Mouse (Mus musculus) kidney, adult 9 months (tissue): ENCODE data around the gene Tex101.
"Not testable (repeated sequence)": the region's sequence is repeated elsewhere in the genome, so short reads cannot be mapped to it uniquely, and the experiment has no call there.

Experiments
- DNase-seq: peaks from one replicate; pipeline ENCODE4 v3.0.0; 2022

Gene Tex101

GRCm38 (mm10) chr7:24676575-24676974 is at the start of gene Tex101:
Gene Tex101, minus strand, starts transcription at chr7:24676675.
- no peak for DNase-seq

- DNase-seq: no peak
Measured at GRCm38 (mm10) chr7:24715039-24715438, 38.6 kb upstream of the Tex101 start.

DNA sequence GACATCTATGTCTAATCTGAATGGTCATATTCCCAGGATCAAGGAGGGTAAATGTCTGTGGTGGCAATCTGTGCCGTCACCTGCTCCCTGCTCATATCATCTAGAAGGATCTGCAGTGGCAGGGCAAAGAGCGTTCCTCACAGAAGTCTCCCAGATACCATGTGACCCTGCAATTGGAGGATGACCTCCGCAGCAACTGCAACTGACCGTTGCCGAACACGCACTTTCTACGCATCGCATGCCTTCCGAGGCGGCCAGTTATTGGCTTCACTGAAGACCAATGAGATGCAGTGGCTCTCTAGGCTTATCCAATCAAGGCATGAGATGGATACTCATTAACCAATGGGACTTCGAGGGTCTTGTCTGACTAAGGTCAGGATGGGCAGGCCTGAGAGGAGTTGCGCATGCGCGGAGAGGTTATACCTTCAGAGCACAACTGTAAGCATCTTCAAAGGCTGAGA is 32.4 kb upstream of the Tex101 start, which contains the start of gene BC049730:
TSS of gene BC049730 (plus strand) at position 411 of the 461 bp plus-strand sequence.
- no peak for DNase-seq

GRCm38 (mm10) chr7:24702841-24703240 is 26.4 kb upstream of the Tex101 start:
- DNase-seq: not testable (repeated sequence)

GRCm38 (mm10) chr7:24697891-24698290 is 21.4 kb upstream of the Tex101 start:
- DNase-seq: not testable (repeated sequence)

- DNase-seq: not testable (repeated sequence)
Measured at GRCm38 (mm10) chr7:24692693-24693092, 16.2 kb upstream of the Tex101 start.

- not testable (repeated sequence) for DNase-seq
Measured at GRCm38 (mm10) chr7:24687519-24687918, 11.0 kb upstream of the Tex101 start.

GRCm38 (mm10) chr7:24684121-24684520 is 7.6 kb upstream of the Tex101 start:
- DNase-seq: not testable (repeated sequence)

DNA sequence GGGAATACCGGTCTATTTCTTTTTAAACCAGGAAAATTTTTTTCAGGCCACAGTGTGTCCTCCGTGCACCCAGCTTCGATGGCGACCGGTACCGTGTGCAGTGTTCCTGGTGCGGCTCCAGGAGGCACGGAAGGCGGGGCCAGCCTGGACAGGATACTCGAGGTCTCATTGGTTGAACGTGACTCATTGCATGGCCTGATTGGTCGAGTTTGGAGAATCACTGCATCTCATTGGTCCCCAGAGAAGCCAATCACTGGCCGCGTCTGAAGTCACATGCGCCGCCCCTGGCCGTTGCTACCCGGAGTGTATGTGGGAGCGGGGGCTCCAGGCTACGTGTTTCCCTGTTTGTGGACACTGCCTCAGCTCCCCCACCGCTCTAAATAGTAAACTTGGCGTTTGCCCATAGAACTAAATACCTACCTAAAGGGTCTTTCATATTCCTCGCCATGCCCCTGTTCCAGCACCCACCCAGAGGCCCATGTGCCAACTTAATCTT is 4.5 kb downstream of the Tex101 start:
- DNase-seq: no peak

DNA sequence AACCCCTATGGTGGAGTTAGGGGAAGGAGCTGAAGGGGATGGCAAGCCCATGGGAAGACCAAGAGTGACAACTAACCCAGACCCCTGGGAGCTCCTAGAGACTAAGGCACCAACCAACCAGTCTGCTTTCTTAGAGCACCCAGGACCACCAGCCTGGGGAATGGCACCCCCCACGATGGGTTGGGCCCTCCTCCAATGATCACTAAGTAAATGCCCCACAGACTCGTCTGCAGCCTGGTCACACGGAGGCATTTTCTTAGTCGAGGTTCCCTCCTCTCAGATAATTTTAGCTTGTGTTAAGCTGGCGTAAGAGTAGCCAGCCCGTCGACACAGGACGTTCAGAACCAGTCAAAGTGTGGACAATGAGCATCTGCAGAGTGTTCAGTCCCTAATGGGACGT is 11.5 kb downstream of the Tex101 start:
- no peak for DNase-seq

DNA sequence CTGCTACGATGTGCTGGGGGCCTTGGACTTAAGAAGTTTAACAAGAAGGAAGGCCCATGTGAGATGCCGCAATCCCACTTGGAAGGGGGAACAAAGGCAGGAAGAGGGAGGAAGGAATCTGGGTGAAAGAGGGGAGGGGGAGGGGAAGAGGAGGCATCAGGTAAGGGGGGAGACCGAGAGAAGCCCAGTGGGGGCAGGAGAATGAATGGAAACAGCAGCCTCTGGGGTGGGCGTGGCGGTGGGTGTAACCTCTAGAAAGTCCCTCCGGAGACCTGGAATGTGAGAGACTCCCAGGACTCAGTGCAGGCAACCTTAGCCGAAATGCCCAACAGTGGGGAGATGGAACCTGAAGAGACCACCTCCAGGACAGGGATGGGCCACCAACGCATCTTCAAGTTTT is 12.2 kb downstream of the Tex101 start:
- no peak for DNase-seq

DNA sequence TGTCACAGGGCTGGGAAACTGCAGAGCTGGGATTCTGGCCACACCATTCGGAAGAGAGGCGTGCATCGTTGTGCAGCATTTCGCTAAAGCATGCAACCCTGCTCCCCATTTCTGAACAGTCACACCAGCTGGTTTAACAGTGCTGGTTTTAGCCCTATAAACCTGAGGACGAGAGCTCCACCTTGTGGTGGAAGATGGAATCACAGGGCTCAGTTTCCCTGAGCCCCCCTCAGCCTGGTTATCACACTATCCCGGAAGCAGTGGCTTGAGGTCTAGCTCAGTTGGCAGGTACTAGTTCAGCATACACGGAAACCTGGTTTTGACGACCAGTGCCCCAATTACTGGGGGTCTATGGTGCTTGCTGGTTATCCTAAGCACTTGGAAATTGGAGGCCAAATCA is 13.9 kb downstream of the Tex101 start:
- peak; percentile 62 for DNase-seq

GRCm38 (mm10) chr7:24661118-24661904 is 15.2 kb downstream of the Tex101 start:
- DNase-seq: no peak

DNA sequence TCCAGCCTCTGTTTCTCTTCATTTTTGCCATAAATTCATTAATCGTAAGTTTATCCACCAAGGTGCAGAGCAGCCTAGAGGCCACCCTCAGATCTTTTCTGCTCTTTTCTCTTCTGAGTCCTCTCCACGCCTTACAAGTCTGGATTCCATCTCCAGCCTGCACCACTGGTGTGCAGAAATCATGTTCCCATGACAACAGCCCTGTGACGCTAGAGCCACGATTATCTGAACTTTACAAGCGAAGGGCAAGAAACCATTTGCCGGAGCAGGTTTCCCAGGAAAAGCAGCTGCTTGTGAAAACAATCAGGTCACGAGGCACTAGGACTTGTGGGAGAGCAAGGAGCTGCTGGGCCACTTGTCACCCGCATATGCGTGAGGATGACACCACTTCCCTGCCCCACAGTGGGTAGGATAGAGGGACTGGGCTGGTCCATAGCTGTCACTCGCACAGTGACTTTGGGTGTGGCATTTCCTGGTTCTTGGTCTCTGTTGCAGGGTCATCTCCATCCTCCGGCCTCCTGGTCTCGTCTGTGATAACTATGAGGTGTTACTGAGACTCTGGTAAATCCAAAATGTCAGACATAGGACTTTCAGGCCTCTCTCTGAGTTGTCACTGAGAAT is 16.6 kb downstream of the Tex101 start:
- DNase-seq: no peak

DNA sequence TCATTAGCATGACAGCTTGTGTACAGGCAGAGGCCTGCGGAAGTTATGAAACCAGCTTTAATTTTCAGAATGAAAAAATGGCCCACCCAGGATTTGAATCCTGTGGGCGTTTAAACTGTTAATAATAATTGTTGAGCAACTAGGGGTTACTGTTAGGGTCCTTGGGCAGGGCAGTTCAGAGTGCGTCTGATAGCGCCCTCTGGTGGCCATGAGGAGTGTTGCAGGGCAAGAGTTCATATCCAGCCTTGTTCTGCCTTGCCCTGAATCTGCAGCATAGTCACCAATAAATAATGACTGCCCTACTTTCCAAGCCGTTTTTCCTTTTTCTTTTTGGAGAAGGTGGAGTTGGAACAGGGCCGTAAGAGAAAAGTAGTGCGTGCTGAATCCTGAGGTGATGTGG is 22.8 kb downstream of the Tex101 start:
- peak; percentile 83 for DNase-seq

DNA sequence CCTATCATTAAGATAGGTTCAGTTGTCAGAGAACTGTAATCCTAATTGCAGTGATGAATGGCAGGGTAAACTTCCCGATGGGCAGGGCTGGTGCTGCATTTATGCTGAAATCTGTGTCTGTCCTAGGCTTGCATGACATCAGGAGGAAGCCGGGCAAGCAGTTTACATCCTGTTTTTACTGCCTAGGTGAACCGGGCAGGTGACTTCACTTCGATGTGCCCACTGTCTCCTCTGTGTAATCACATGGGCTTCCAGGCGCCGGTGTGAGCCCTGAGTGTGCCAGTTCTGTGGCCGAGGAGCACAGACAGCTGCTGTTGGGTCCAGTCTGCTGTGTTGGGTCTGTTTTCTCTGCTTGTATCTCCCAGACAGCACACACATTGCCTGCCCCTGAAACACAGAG is 30.0 kb downstream of the Tex101 start:
- DNase-seq: no peak

- no peak for DNase-seq
Measured at GRCm38 (mm10) chr7:24644996-24645395, 31.5 kb downstream of the Tex101 start.

- no peak for DNase-seq
Measured at GRCm38 (mm10) chr7:24644492-24644891, 32.0 kb downstream of the Tex101 start.

DNA sequence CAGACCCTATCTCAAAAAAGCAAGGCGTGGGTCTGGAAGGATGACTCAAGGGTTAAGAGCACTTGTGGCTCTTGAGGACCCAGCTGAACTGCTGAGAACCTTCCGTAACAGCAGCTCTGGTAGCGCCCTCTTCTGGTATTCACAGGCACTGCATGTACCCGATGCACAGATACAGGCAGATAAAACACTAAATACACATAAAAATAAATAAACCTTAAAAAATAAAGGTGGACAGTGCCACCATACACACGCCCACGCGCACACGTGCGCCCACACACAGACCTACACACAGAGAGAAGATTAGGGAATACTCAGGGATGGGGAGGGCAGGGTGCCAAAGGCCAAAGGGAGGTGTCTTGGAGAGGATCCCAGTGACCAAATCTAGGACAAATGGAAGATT is 34.0 kb downstream of the Tex101 start:
- DNase-seq: peak; percentile 78

- no peak for DNase-seq
Measured at GRCm38 (mm10) chr7:24640450-24640849, 36.0 kb downstream of the Tex101 start.

- DNase-seq: peak; percentile 27
Measured at GRCm38 (mm10) chr7:24638026-24638856, 38.2 kb downstream of the Tex101 start.

- no peak for DNase-seq
Measured at GRCm38 (mm10) chr7:24637046-24637445, 39.4 kb downstream of the Tex101 start.

DNA sequence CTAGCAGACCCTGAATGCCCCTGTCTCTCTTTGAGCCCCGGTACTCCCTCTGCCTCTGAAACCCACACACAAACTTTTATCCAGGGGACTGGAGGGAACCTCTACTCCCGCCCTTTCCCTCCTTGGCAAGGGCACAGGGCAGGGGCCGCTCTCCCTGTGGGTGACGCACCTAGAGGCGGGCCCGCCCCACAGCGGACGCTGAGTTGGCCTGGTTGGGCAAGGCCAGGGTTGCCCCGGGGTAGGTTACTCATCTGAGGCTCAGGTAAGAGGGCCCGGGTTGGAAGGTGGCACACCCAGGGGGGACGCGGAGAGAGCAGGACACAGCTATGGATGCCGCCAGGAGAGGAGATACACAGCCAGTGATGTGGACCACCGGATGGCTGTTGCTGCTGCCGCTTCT is 40.2 kb downstream of the Tex101 start, which contains the start of gene Lypd3:
TSS of gene Lypd3 (plus strand) at position 287 of the 400 bp plus-strand sequence.
- no peak for DNase-seq
